ENCODE assay signal across 8 mouse cellular contexts in the genomic region with DNA sequence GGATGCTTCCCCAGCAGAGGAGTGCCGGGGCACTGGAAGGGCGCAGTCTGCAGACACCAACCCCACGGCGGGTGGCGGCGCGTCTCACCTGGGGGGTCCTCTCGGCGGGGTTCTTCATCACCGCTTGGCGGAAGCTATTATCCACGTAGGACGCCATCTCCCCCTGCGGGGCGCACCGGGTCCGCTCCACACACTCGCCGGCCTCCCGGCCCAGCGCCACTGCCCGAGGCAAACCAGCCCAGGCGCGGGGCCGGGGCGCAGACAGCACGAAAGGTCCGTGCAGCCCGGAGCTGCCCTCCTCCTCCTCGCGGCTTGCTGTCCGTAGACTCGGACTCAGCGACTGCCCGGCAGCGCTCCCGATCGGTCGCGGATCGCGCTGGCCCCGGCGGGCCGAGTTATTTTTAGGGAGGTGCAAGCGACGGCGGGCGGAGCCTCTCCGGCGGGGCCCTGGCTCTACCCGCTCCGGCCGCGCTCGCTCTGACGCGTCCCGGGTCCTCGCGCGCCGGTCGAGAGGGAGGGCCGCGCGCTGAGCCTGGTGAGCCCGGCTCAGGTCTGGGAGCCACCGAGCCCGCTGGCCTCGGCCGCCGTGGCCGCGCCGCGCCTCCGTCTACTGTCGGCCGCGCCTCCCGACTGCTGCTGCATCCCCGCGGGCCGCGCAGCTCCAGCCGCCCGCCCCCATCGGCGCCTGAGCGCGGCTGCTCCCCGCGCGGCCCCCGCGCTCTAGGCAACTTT. TPM values are rescaled to one million over a fixed set of nuclear protein-coding genes. Genes with fewer than 3 reads are reported as not detected.
A peak's percentile ranks its signal among the peaks of the same experiment; 100 is the strongest.
DNase-seq lines count a peak whose midpoint lies in the region; ATAC-seq and TF ChIP-seq lines count a peak whose summit lies in the region.

Rapgef2 (minus strand) TSS at position 142 of the 732 bp plus-strand sequence.

- no peaks in the 10 kb centered on the region for H3K9me3 ChIP-seq in MEL (replicated peaks; ENCODE audit: insufficient read depth, low read length)
- H3K9me3 ChIP-seq in forebrain, embryonic 16.5 days (ENCODE audit: control insufficient read depth, low read length): no peaks in the 10 kb centered on the region
- H3K9me3 ChIP-seq in lung, embryonic 14.5 days (ENCODE audit: low read depth, low read length): no peaks in the 10 kb centered on the region
- no peaks in the 10 kb centered on the region for H3K9me3 ChIP-seq in neural tube, embryonic 15.5 days (replicated peaks)

- H3K36me3 ChIP-seq in MEL (ENCODE audit: control insufficient read depth in 1 of 2, insufficient read depth in 2 of 2, low read length in 2 of 2): peaks cover 0 to 30% of the 10 kb centered on the region in 2 experiments; a peak in 2 of 4 replicates
- H3K36me3 ChIP-seq in forebrain, embryonic 16.5 days (ENCODE audit: control insufficient read depth, insufficient read depth): no peaks in the 10 kb centered on the region
- no peaks in the 10 kb centered on the region for H3K36me3 ChIP-seq in lung, embryonic 14.5 days (ENCODE audit: insufficient read depth)
- H3K36me3 ChIP-seq in neural tube, embryonic 15.5 days: no peaks in the 10 kb centered on the region

- peak within 1 kb of the TSS; percentile 86 to 92 for H3K4me3 ChIP-seq in MEL (ENCODE audit: control insufficient read depth in 1 of 2, insufficient read depth in 1 of 2, low read depth in 2 of 2, low read length in 2 of 2)
- H3K4me3 ChIP-seq in forebrain, embryonic 16.5 days (replicated peaks; ENCODE audit: low read length): peak within 1 kb of the TSS; percentile 99
- H3K4me3 ChIP-seq in layer of hippocampus, adult 2 months: peak within 1 kb of the TSS; percentile 98
- peak within 1 kb of the TSS; percentile 90 for H3K4me3 ChIP-seq in lung, embryonic 14.5 days (ENCODE audit: low read depth, low read length)
- H3K4me3 ChIP-seq in neural tube, embryonic 15.5 days (replicated peaks): peak within 1 kb of the TSS; percentile 86

- intact Hi-C loops in heart, postnatal 25 days (cut with DNase I): loop anchor here (1.0 to 5.0 kb wide), 2 partner anchors 64 to 301 kb away; no protein-coding TSS in a partner anchor

- peak; percentile 74 for ATAC-seq in forebrain, embryonic 16.5 days
- ATAC-seq in lung, embryonic 14.5 days (ENCODE audit: insufficient read depth): peak; percentile 82
- peak; percentile 79 for ATAC-seq in neural tube, embryonic 15.5 days (ENCODE audit: low FRiP score)

- H3K27ac ChIP-seq in MEL (ENCODE audit: control insufficient read depth, low read depth, low read length): peak within 1 kb of the TSS; percentile 2; the same call in 1 of the 2 replicates
- H3K27ac ChIP-seq in forebrain, embryonic 16.5 days (ENCODE audit: low read length): peak within 1 kb of the TSS; percentile 98
- peak within 1 kb of the TSS; percentile 92 for H3K27ac ChIP-seq in layer of hippocampus, adult 2 months
- peak within 1 kb of the TSS; percentile 97 for H3K27ac ChIP-seq in lung, embryonic 14.5 days (ENCODE audit: low read depth)
- H3K27ac ChIP-seq in neural tube, embryonic 15.5 days (replicated peaks): peak within 1 kb of the TSS; percentile 92

- peak within 1 kb of the TSS; percentile 94 for H3K4me2 ChIP-seq in forebrain, embryonic 16.5 days (ENCODE audit: low read length)
- H3K4me2 ChIP-seq in lung, embryonic 14.5 days: peak within 1 kb of the TSS; percentile 89
- H3K4me2 ChIP-seq in neural tube, embryonic 15.5 days: peak within 1 kb of the TSS; percentile 82

- WGBS in forebrain, embryonic 16.5 days: under 1% methylated on average over 92 of the region's 97 CpGs
- under 1% methylated on average over 90 of the region's 97 CpGs for WGBS in lung, embryonic 14.5 days
- under 1% methylated on average over 67 of the region's 97 CpGs for WGBS in neural tube, embryonic 15.5 days

- no peak for TF ChIP-seq CTCF in MEL (IDR thresholded peaks at IDR 0.05 in 2 of 3, conservative IDR thresholded peaks at IDR 0.05 in 1 of 3; ENCODE audit: control insufficient read depth in 1 of 3, insufficient read depth in 1 of 3, low read depth in 2 of 3, low read length in 3 of 3, poor library complexity in 1 of 3, severe bottlenecking in 1 of 3)
- peak; percentile 53 for TF ChIP-seq CTCF in layer of hippocampus, adult 2 months (conservative IDR thresholded peaks at IDR 0.05)
- 0 out of 2 replicates have a peak, but pooled peaks have one; percentile 21 for TF ChIP-seq CTCF in lung, embryonic 14.5 days (IDR thresholded peaks at IDR 0.05; ENCODE audit: low read depth)

- TF ChIP-seq POLR2A in MEL (IDR thresholded peaks at IDR 0.05; ENCODE audit: control insufficient read depth in 1 of 2, insufficient read depth in 1 of 2, low read depth in 1 of 2, low read length in 2 of 2, poor library complexity in 1 of 2): no peak; a peak in 1 of 4 replicates

- peak within 1 kb of the TSS; percentile 80 for H3K9ac ChIP-seq in MEL (ENCODE audit: control insufficient read depth, low read depth, low read length, poor library complexity, severe bottlenecking)
- H3K9ac ChIP-seq in forebrain, embryonic 16.5 days (replicated peaks; ENCODE audit: low read depth, low read length): peak within 1 kb of the TSS; percentile 97
- H3K9ac ChIP-seq in lung, embryonic 14.5 days: peak within 1 kb of the TSS; percentile 89
- H3K9ac ChIP-seq in neural tube, embryonic 15.5 days (replicated peaks): peak within 1 kb of the TSS; percentile 89

- TF ChIP-seq RAD21 in MEL (IDR thresholded peaks at IDR 0.05; ENCODE audit: low read depth, low read length): no peak

- 0 out of 4 replicates have a peak, but pooled peaks cover 0 to 1% of the 10 kb centered on the region in 2 experiments for H3K27me3 ChIP-seq in MEL (ENCODE audit: control insufficient read depth in 1 of 2, insufficient read depth in 2 of 2, low read length in 2 of 2)
- H3K27me3 ChIP-seq in forebrain, embryonic 16.5 days (replicated peaks; ENCODE audit: control insufficient read depth, insufficient read depth, low read length): no peaks in the 10 kb centered on the region
- H3K27me3 ChIP-seq in lung, embryonic 14.5 days (ENCODE audit: insufficient read depth, low read length): no peaks in the 10 kb centered on the region
- H3K27me3 ChIP-seq in neural tube, embryonic 15.5 days (replicated peaks): 0 out of 2 replicates have a peak, but pooled peaks cover 3% of the 10 kb centered on the region

- H3K4me1 ChIP-seq in MEL (ENCODE audit: control insufficient read depth in 1 of 2, insufficient read depth in 2 of 2, low read length in 2 of 2): peaks cover 3 to 22% of the 10 kb centered on the region in 2 experiments
- H3K4me1 ChIP-seq in forebrain, embryonic 16.5 days (replicated peaks; ENCODE audit: control insufficient read depth, insufficient read depth, low read length): peaks cover 36% of the 10 kb centered on the region
- peaks cover 15% of the 10 kb centered on the region; the same call in 1 of the 2 replicates for H3K4me1 ChIP-seq in lung, embryonic 14.5 days (ENCODE audit: insufficient read depth)
- H3K4me1 ChIP-seq in neural tube, embryonic 15.5 days: peaks cover 49% of the 10 kb centered on the region

- peak; percentile 60 for DNase-seq in MEL (ENCODE audit: low read depth, low spot score)
- DNase-seq in cerebellum, adult 11 months: peak; percentile 70
- peak; percentile 75 for DNase-seq in heart, postnatal 25 days (ENCODE audit: low spot score)
- DNase-seq in layer of hippocampus, adult 2 months (ENCODE audit: low spot score in 2 of 2): peak in 1 of 2 experiments; percentile 33
- peak; percentile 84 for DNase-seq in lung, embryonic 14.5 days
- peak; percentile 76 for DNase-seq in thymus, postnatal 14 days

- TF ChIP-seq EP300 in MEL (IDR thresholded peaks at IDR 0.05; ENCODE audit: low read depth in 1 of 2, low read length in 2 of 2): no peak

- H3K79me2 ChIP-seq in MEL (ENCODE audit: control insufficient read depth, insufficient read depth, low read length, poor library complexity): peaks cover 17% of the 10 kb centered on the region

TF ChIP-seq in MEL, 35 proteins besides CTCF, POLR2A, EP300 and RAD21:
- TF ChIP-seq POLR2AphosphoS5 (IDR thresholded peaks at IDR 0.05; ENCODE audit: borderline replicate concordance, low read depth, low read length) (no peak), UBTF (IDR thresholded peaks at IDR 0.05; ENCODE audit: borderline replicate concordance, insufficient read depth, low read depth, low read length) (peak; percentile 38; the same call in 1 of the 2 replicates), RCOR1 (IDR thresholded peaks at IDR 0.05; ENCODE audit: low read depth, low read length) (no peak), JUND (IDR thresholded peaks at IDR 0.05; ENCODE audit: low read depth, low read length) (no peak), CHD1 (IDR thresholded peaks at IDR 0.05; ENCODE audit: low read depth, low read length) (no peak), POLR2AphosphoS2 (IDR thresholded peaks at IDR 0.05; ENCODE audit: low read length) (no peak), MAFK (IDR thresholded peaks at IDR 0.05; ENCODE audit: borderline replicate concordance, low read depth, low read length) (no peak), GABPA (IDR thresholded peaks at IDR 0.05; ENCODE audit: low read depth, low read length) (no peak), MAX (IDR thresholded peaks at IDR 0.05; ENCODE audit: low read length) (0 out of 2 replicates have a peak, but pooled peaks have one; percentile 11)

RNA-seq across cellular contexts. Expression of gene Rapgef2, which starts in this region (rescaled TPM):
- total RNA-seq in MEL (2012; rRNA removed): 4.2 and 4.3 TPM in 2 replicates
- polyA plus RNA-seq in MEL (2012; ENCODE audit: insufficient read depth in 1 of 2, insufficient read length in 2 of 2, low read depth in 1 of 2, low replicate concordance in 2 of 2, missing spikeins in 1 of 2): 1 to 10 TPM in 1 of 2 experiments, not detected in 1; 4.6 TPM
- polyA plus RNA-seq in forebrain, embryonic 16.5 days (2015; fragmentation: Nextera tagmentation; extraction: Ambion mirVana): 10.8 and 13.4 TPM in 2 replicates
- total RNA-seq in heart, postnatal 25 days (2021): 10 to 100 TPM; 25.7 to 36.5 TPM
- 100 to 1,000 TPM; 169 to 173 TPM for total RNA-seq in layer of hippocampus, adult 2 months (2021)
- 8.7 and 10.1 TPM in 2 replicates for polyA plus RNA-seq in lung, embryonic 14.5 days (2014; fragmentation: Nextera tagmentation; extraction: Ambion mirVana)
- 10.9 and 11.2 TPM in 2 replicates for polyA plus RNA-seq in neural tube, embryonic 15.5 days (2015; fragmentation: Nextera tagmentation; extraction: Ambion mirVana)

Comparison
In these comparisons a context has a peak if more than half of its experiments do, and no peak if none do; other contexts are left out.
1. RNA of gene Rapgef2 (total RNA-seq): 169 to 173 TPM in layer of hippocampus, adult 2 months; 25.7 to 36.5 TPM in heart, postnatal 25 days and 4.2 to 4.3 TPM in MEL; every median in the first group is over 4 times any median in the second.
2. H3K27ac ChIP-seq: peak in every context shown above with its lines; median percentile 98 in forebrain, embryonic 16.5 days; 97 in lung, embryonic 14.5 days; 92 in layer of hippocampus, adult 2 months; 92 in neural tube, embryonic 15.5 days; 2 in MEL.
3. CTCF ChIP-seq: peak in layer of hippocampus, adult 2 months (single experiment) and lung, embryonic 14.5 days (single experiment); none in MEL (0 of 3).
4. Peak in every context shown above with its lines, with median percentiles within 50 percentile points of each other: H3K4me3 ChIP-seq, H3K9ac ChIP-seq, ATAC-seq and H3K4me2 ChIP-seq.